Mouse (Mus musculus) adipose tissue, adult 10 weeks (tissue): ENCODE results near the gene Wbp4. TPM values are rescaled to one million over a fixed set of nuclear protein-coding genes. Genes with fewer than 3 reads are reported as not detected.

Source experiments
- polyA plus RNA-seq: library from polyadenylated mRNA; stranded (reverse); fragments of 350-450 nt; fragmentation: Illumina TruSeq; extraction: RNeasy Lipid Tissue Mini Kit (QIAGEN cat#74804); gene quantifications from one replicate; pipeline ENCODE4 v1.2.3, GENCODE M21; 2014; ENCODE audit warnings: low read depth, low replicate concordance

The Wbp4 gene
- polyA plus RNA-seq: 29.6 TPM

GRCm38 (mm10) chr14:79481339-79482151 is at the start of gene Wbp4:
Wbp4 (minus strand) TSS chr14:79481520.

GRCm38 (mm10) chr14:79480624-79481338 is 539 bp downstream of the Wbp4 start, which contains the start of gene Elf1:
Elf1 (plus strand) TSS chr14:79481194.

GRCm38 (mm10) chr14:79451681-79452590 is 29.4 kb downstream of the Wbp4 start, which contains the start of gene Kbtbd6:
Kbtbd6 (plus strand) TSS chr14:79451835.

GRCm38 (mm10) chr14:79425979-79426729 is 55.2 kb downstream of the Wbp4 start, which contains the start of gene Kbtbd7:
Kbtbd7 (plus strand) TSS chr14:79426511.

Other genes starting within 250 kb of the Wbp4 start
- gene Zfp957, start 234.2 kb downstream of the Wbp4 start, polyA plus RNA-seq: not detected
- gene Rgcc, start 179.9 kb downstream of the Wbp4 start, polyA plus RNA-seq: 184 TPM
- 10.8 TPM for gene Naa16, start 90.7 kb downstream of the Wbp4 start, polyA plus RNA-seq
- 8.0 TPM for gene Mtrf1, start 83.7 kb downstream of the Wbp4 start, polyA plus RNA-seq
- 8.9 TPM for gene Kbtbd7, start 55.0 kb downstream of the Wbp4 start, polyA plus RNA-seq
- 0.87 TPM for gene Kbtbd6, start 29.7 kb downstream of the Wbp4 start, polyA plus RNA-seq
- 24.8 TPM for gene Elf1, start 326 bp downstream of the Wbp4 start, polyA plus RNA-seq
- gene Sugt1, start 106.2 kb upstream of the Wbp4 start, polyA plus RNA-seq: 58.8 TPM
- 7.5 TPM for gene Cnmd, start 180.7 kb upstream of the Wbp4 start, polyA plus RNA-seq